Mouse (Mus musculus) liver, postnatal 0 days (tissue): Measurements from ENCODE around the gene Gm17268. TPM values are rescaled to one million over a fixed set of nuclear protein-coding genes. Genes with fewer than 3 reads are reported as not detected.

Source experiments
- ATAC-seq: fragments of 200-750 bp; cut with Nextera tagmentation; 2 replicates; pipeline ENCODE4 v1.8.0; 2017; ENCODE audit warnings: mild to moderate bottlenecking, moderate library complexity
- DNase-seq: peaks from one replicate; pipeline ENCODE4 v3.0.0-alpha.2; 2016
- H3K27ac ChIP-seq: fragments of 300-500 bp; sonication (generic); 2 replicates; pipeline ENCODE4 v1.5.1; 2014; ENCODE audit warnings: antibody characterized with exemption, moderate library complexity, mild to moderate bottlenecking, low read depth
- H3K27me3 ChIP-seq: fragments of 300-500 bp; sonication (generic); 2 replicates; pipeline ENCODE4 v1.6.1; 2014; ENCODE audit warnings: low read length, control low read depth, mixed read lengths; ENCODE audit not compliant: insufficient read depth
- H3K36me3 ChIP-seq: fragments of 300-500 bp; sonication (generic); replicated peaks from 2 replicates; pipeline ENCODE4 v1.6.1; 2014; ENCODE audit warnings: mild to moderate bottlenecking, control low read depth, low read length, moderate library complexity, mixed read lengths; ENCODE audit not compliant: insufficient read depth
- H3K4me1 ChIP-seq: fragments of 300-500 bp; sonication (generic); 2 replicates; pipeline ENCODE4 v1.6.1; 2014; ENCODE audit warnings: antibody characterized with exemption, mild to moderate bottlenecking, control low read depth; ENCODE audit not compliant: insufficient read depth
- H3K4me2 ChIP-seq: fragments of 300-500 bp; sonication (generic); 2 replicates; pipeline ENCODE4 v1.6.1; 2014; ENCODE audit warnings: low read depth, mild to moderate bottlenecking, low read length, moderate library complexity, mixed read lengths
- H3K4me3 ChIP-seq: fragments of 300-500 bp; sonication (generic); 2 replicates; pipeline ENCODE4 v1.5.1; 2014; ENCODE audit warnings: low read depth, low read length
- H3K9ac ChIP-seq: fragments of 300-500 bp; sonication (generic); replicated peaks from 2 replicates; pipeline ENCODE4 v1.6.1; 2014; ENCODE audit warnings: mild to moderate bottlenecking, moderate library complexity
- H3K9me3 ChIP-seq: fragments of 300-500 bp; sonication (generic); 2 replicates; pipeline ENCODE4 v1.6.1; 2016; ENCODE audit warnings: mild to moderate bottlenecking, control low read depth, low read length, mixed read lengths
- CTCF ChIP-seq: sonication (generic); IDR thresholded peaks from 2 replicates; pipeline ENCODE4 v1.5.1; 2016; ENCODE audit warnings: antibody characterized with exemption, low read depth
- EP300 ChIP-seq: IDR thresholded peaks from 2 replicates; pipeline ENCODE4 v1.6.1; 2016; ENCODE audit warnings: antibody characterized with exemption, low read depth, mild to moderate bottlenecking
- WGBS: fragments of 180-500 bp; shearing (Covaris S2); extraction: QIAGEN DNeasy Blood & Tissue Kit; methylation state at CpG from one replicate; pipeline ENCODE4 v1.1.7; 2014; ENCODE audit not compliant: insufficient replicate concordance; 5-methylcytosine and 5-hydroxymethylcytosine counted together
- polyA plus RNA-seq: library from polyadenylated mRNA; unstranded; fragments of >200 nt; fragmentation: Nextera tagmentation; extraction: Ambion mirVana; gene quantifications from 2 replicates; pipeline ENCODE4 v1.2.1, GENCODE M21; 2015

Gm17268 gene
- polyA plus RNA-seq, 1 experiment from 2014 or later: not detected

DNA sequence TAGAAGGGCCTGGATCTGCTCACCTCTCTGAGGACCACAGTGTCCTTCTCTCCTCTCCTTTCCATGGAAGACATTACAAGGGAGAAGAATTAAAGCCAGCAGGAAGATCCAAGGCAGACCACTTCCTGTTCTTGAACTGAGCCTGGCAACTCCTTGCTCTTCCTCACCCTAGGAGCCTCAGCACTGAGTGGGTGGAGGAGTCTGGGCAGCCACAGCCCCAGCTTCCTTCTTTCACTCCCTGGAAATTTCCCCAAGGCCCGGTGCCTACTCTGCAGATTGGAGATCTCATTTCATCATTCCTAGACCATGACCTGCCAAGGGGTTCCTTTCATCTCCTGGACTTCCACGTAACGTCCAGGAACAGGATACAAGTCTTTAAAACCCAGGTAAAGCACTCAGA lies 34.6 kb upstream of the Gm17268 start:
- Histone ChIP-seq H3K36me3 (no peaks in the 10 kb centered on the region), H3K4me3 (no peak overlapping the region), H3K4me2 (no peak overlapping the region), H3K27me3 (no peaks in the 10 kb centered on the region), H3K4me1 (no peaks in the 10 kb centered on the region), H3K9ac (no peak overlapping the region), H3K9me3 (no peaks in the 10 kb centered on the region), H3K27ac (no peak overlapping the region)
- TF ChIP-seq EP300 (no peak), CTCF (no peak)
- ATAC-seq: no peak
- no peak for DNase-seq
- 61% methylated on average over 3 of the region's 3 CpGs for WGBS

GRCm38 (mm10) chr11:82072374-82072773 lies 34.0 kb upstream of the Gm17268 start:
- ATAC-seq: no peak

GRCm38 (mm10) chr11:82071076-82071475 lies 32.7 kb upstream of the Gm17268 start:
- Histone ChIP-seq H3K9me3 (no peaks in the 10 kb centered on the region), H3K4me3 (no peak overlapping the region), H3K4me2 (no peak overlapping the region), H3K36me3 (no peaks in the 10 kb centered on the region), H3K27ac (no peak overlapping the region), H3K4me1 (no peaks in the 10 kb centered on the region), H3K9ac (no peak overlapping the region), H3K27me3 (no peaks in the 10 kb centered on the region)
- TF ChIP-seq EP300 (no peak), CTCF (no peak)
- no peak for ATAC-seq
- DNase-seq: no peak
- WGBS: 61% methylated on average over 3 of the region's 3 CpGs

More at GRCm38 (mm10) chr11:82072374-82072773, 34.0 kb upstream of the Gm17268 start:
- DNase-seq: no peak
- Histone ChIP-seq H3K4me2 (no peak overlapping the region), H3K4me1 (no peaks in the 10 kb centered on the region), H3K27me3 (no peaks in the 10 kb centered on the region), H3K4me3 (no peak overlapping the region), H3K9ac (no peak overlapping the region), H3K9me3 (no peaks in the 10 kb centered on the region), H3K36me3 (no peaks in the 10 kb centered on the region), H3K27ac (no peak overlapping the region)
- TF ChIP-seq CTCF (peak; percentile 37; the same call in 1 of the 2 replicates), EP300 (no peak)
- 44% methylated on average over 1 of the region's 1 CpGs for WGBS

- 77% methylated on average over 7 of the region's 7 CpGs for WGBS
- no peak overlapping the region for H3K4me3 ChIP-seq
- ATAC-seq (no peak), DNase-seq (no peak)
- H3K27ac ChIP-seq: no peak overlapping the region
- H3K9ac ChIP-seq: no peak overlapping the region
- H3K4me1 ChIP-seq: no peaks in the 10 kb centered on the region
- H3K36me3 ChIP-seq: no peaks in the 10 kb centered on the region
- H3K9me3 ChIP-seq: no peaks in the 10 kb centered on the region
- no peak for TF ChIP-seq CTCF
- TF ChIP-seq EP300: no peak
- no peak overlapping the region for H3K4me2 ChIP-seq
- H3K27me3 ChIP-seq: no peaks in the 10 kb centered on the region
These were observed 28.7 kb upstream of the Gm17268 start for GRCm38 (mm10) chr11:82066953-82067571.

- Histone ChIP-seq H3K9ac (no peak overlapping the region), H3K27me3 (no peaks in the 10 kb centered on the region), H3K4me3 (no peak overlapping the region), H3K4me1 (no peaks in the 10 kb centered on the region), H3K27ac (no peak overlapping the region), H3K9me3 (no peaks in the 10 kb centered on the region), H3K4me2 (no peak overlapping the region), H3K36me3 (no peaks in the 10 kb centered on the region)
- DNase-seq: no peak
- 56% methylated on average over 2 of the region's 2 CpGs for WGBS
- TF ChIP-seq CTCF: no peak
- no peak for TF ChIP-seq EP300
- ATAC-seq: peak; percentile 78
These were observed 25.1 kb upstream of the Gm17268 start for GRCm38 (mm10) chr11:82063454-82063853.

DNA sequence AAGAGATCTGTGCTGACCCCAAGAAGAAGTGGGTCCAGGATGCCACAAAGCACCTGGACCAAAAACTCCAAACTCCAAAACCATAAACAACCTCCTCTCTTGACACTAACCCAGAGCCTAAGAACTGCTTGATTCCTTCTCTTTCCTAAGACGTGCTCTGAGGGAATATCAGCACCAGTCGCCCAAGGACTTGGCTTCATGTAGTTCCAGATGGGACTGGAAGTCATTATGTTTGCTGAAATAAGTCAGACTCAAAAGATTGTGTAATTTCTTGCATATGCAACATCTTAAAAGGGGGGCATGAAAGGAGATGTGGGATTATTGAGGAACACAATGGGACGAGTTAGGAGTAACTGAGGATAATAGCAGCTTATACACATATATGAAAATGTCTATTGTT lies 23.9 kb upstream of the Gm17268 start:
- no peak for TF ChIP-seq CTCF
- TF ChIP-seq EP300: no peak
- Histone ChIP-seq H3K4me1 (no peaks in the 10 kb centered on the region), H3K4me3 (no peak overlapping the region), H3K9ac (no peak overlapping the region), H3K9me3 (no peaks in the 10 kb centered on the region), H3K27me3 (no peaks in the 10 kb centered on the region), H3K36me3 (no peaks in the 10 kb centered on the region), H3K27ac (no peak overlapping the region), H3K4me2 (no peak overlapping the region)
- DNase-seq (no peak), ATAC-seq (no peak)
- 60% methylated on average over 3 of the region's 3 CpGs for WGBS
